Mouse (Mus musculus): Measurements from ENCODE around the gene Evl.
"Not testable (repeated sequence)": the region's sequence is repeated elsewhere in the genome, so short reads cannot be mapped to it uniquely, and the experiment has no call there.

DNA sequence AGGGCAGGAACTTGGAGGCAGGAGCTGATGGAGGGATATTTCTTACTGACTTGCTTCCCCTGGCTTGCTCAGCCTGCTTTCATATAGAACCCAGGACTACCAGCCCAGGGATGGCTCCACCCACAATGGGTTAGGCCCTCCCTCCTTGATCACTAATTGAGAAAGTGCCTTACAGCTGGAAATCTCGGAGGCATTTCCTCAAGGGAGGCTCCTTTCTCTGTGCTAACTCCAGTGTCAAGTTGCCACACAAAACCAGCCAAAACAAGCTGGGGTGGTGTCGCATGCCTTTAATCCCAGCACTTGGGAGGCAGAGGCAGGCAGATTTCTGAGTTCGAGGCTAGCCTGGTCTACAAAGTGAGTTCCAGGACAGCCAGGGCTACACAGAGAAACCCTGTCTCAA is 47.5 kb upstream of the Evl start:
- not testable (repeated sequence) for TF ChIP-seq CTCF, EP300 (IDR thresholded peaks at IDR 0.05; ENCODE audit: low read depth)
